Mouse (Mus musculus) c-Kit-positive CD71-positive TER-119-positive erythroid progenitor cells, embryonic 14.5 days (primary cell): ENCODE data around the gene Leap2.

Experiments used
- DNase-seq: peaks from one replicate; pipeline ENCODE4 v3.0.0-alpha.2; 2013; ENCODE audit warnings: low spot score

Leap2 gene

GRCm38 (mm10) chr11:53423036-53423435, at the start of gene Leap2:
Gene Leap2, minus strand, starts transcription at chr11:53423170.
- no peak for DNase-seq

GRCm38 (mm10) chr11:53472709-53473108, 49.7 kb upstream of the Leap2 start:
- DNase-seq = no peak

DNA sequence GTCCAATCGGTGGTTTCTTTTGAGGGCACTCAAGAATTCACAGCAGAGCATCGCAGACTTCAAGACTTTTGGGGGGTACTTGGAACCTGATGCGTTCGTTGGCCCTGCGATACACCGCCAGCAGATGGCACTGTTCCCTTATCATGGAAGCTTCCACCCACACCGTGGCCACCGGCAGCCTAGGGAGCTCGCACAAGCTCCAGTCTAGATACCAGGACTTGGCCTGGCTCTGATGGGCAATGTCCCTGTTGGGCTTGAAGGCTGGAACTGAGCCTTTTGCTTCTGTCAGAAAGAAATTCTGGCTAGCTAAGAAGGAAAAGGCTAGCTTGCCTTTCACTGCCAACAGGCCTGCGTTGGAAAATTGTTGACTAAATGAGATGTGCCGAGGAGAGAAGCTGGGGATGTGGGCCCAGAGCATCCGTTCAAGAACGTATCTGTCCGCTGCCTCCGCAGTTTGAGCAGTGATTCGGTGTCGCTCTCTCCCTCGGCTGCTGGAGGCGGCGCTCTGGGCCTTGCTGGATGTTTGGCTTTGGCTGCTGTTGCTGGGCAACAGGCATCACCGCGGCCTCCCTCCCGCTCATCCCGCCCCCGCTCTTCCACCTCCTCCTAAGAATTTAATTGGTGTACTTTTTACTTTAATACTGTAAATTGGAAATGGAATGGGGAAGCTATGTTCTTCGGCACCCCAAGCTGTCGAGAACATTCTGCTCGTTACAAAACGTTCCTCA, 47.2 kb upstream of the Leap2 start, which contains the start of gene Gm9837:
TSS of gene Gm9837 (minus strand) at position 512 of the 728 bp plus-strand sequence.
- DNase-seq = peak; percentile 87

DNA sequence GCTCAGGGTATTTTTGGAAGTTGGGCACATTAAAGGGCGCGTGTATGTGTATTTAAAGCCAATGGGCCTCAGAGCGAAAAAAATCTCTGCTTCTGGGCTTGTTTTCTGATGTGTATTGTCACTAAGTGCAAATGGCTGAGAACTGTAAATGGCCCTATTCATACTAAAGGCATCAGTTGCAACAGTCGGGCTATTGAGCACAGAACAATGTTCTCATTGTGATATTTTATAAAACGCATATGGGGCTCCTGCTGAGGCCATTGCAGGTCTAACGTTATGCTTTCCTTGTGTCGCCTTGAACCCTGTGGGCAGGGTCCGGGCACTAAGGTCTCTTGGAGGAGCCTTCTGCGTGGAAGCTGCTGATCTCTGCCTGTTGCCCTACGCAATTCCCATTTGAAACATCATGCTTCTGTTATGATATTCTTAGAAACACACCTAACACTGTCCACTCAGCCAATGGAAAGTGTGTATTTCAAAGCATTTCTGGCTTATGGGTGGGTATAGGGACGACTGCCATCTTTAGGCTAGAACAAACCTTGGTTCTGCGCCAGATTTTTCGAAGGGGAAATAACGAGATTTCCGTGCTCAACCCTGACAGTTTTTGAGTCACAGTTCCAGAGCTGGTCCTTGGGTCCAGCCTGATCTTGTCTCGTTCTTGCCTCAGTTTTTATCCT, 46.5 kb upstream of the Leap2 start:
- no peak for DNase-seq

DNA sequence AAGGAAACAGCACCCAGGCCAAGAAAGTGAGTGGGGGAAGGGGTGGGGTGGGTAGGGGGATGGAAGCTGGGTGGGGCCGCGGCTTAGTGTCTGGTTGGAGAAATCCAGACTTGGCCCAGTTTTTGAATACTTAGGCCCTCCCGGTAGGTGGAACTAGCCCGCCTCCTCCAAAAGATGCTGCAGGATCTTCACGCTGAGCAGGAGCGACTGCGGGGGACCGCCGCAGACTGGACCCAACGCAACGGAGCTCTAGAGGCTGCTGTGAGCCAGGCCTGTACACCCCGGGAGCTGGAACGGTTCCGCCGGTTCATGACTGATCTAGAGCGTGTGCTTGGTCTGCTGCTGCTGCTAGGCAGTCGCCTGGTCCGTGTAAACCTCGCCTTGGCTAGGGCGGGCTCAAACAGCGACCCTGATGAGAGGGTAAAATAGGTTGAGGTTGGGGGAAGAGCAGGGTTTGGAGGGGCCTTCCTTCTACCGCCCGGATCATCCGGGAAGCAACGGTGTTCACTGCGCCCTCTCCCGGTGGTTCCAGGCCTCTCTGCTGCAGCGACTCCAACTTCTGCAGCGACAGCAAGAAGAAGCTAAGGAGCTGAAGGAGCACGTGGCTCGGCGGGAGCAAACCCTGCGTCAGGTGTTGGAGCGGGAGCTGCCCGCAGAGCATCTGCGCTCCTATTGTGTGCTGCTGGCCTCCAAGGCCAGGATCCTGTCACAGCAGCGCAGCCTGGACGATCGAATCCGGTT, 43.4 kb upstream of the Leap2 start:
- DNase-seq = no peak

DNA sequence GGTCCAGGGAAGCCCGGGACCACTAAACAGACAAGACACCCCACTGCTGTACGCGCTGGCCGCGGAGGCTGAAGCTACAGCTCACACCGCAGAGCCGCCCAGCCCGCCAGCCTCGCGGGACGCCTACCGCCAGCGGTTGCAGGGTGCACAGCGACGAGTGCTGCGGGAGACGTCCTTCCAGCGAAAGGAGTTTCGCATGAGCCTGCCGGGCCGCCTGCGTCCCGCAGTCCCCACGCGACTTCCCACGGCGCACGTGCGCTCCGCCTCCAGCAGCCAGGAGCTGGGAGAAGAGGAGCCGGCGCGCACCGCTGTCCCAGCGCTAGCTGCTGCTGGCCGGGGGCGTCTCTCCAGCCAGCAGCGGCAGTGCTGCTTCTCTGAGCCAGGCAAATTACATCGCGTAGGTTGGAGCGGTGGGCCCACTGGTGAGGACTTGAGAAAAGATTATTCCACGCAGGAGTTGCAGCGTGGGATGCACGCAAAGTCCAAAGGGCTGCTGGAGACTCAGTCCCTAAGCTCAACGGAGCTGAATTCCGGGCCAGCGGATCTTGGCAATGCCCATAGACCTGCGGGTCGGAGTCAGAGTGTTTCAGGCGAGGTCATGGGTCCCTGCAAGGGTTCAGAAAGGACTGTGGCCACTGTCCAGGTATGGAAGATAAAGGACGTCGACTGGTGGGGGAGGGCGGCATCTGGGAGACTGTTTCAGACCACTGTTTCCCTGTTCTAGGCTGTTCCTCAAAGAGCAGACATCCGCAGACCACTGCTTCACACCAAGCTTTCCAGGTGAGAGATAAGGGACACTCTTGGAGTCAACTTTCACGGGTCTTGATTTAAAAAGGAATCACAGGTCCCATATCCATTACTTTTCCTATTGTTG, 40.8 kb upstream of the Leap2 start:
- DNase-seq = no peak

DNA sequence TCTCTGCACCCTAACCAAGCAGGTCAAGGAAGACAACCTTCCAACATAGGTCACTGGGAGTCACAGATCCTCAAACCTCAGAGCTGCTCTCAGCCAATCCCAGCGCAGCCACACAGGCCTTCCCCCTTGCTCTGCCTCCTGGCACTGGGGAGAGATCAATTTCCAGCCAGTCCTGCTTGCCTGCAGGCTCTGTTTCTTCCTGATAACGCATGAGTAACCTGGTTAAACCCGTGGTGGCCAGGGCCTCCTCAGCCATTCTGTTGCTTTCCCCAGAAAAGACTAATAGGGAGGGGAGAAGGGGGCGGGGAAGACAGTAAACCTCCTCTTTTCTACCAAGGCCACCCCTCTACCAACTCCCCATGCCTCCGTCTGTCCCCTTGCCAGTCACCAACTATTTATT, 38.8 kb upstream of the Leap2 start:
- DNase-seq = no peak

DNA sequence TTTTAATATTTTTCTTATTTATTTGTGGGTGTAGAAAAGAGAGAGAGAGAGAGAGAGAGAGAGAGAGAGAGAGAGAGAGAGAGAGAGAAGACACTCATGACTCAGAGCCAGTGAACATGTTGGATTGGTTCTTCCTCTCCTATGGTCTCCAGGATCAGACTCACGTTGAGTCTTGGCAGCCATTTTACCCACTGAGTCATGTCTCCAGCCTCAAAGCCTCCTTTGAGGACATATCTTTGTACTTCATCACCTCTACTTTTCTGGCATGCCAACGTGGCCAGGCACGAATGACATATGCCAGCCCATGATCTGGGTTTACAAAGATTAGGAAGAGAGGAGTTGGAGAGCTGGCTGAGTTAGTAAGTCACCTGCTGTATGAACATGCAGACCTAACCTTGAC, 37.2 kb upstream of the Leap2 start:
- no peak for DNase-seq

DNA sequence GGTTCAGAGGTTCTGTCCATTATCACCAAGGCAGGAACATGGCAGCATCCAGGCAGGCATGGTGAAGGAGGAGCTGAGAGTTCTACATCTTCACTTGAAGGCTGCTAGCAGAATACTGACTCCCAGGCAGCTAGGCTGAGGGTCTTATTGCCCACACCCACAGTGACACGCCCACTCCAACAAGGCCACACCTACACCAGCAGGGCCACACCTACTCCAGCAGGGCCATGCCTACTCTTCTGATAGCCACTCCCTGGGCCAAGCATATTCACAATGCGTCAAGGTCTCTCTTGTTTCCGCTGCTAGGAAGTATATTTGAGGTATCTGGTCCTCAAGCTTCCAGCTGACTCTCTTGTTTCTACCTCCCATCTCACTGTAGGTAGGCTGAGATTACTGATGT, 36.0 kb upstream of the Leap2 start:
- no peak for DNase-seq

DNA sequence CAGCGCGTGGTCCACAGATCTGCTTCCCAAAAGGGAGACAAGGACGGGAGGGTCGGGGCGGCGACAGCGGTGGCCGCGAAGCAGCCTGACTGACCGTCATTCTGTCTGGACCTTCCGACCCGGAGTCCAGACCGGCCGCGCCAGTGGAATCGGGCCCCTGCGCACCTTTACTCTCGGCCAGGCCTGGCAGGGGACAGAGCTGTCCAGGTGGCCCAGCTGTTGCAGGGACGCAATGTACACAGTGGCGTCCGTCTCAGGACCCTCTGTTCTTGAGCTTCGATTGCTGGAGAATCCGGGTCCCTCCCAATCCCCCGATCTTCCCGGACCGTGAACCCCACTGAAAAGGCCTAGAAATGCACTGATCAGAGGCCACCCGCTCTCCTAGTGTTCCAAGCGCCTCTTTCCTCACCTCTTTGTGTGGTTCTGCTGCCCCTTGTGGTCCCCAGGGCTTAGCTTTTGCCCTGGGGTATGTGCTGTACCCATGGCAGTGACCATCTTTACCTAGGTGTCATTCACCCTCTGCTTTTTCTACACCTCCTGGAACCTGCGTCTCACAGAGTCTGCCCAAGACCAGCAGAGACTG, 34.5 kb upstream of the Leap2 start:
- DNase-seq = no peak

DNA sequence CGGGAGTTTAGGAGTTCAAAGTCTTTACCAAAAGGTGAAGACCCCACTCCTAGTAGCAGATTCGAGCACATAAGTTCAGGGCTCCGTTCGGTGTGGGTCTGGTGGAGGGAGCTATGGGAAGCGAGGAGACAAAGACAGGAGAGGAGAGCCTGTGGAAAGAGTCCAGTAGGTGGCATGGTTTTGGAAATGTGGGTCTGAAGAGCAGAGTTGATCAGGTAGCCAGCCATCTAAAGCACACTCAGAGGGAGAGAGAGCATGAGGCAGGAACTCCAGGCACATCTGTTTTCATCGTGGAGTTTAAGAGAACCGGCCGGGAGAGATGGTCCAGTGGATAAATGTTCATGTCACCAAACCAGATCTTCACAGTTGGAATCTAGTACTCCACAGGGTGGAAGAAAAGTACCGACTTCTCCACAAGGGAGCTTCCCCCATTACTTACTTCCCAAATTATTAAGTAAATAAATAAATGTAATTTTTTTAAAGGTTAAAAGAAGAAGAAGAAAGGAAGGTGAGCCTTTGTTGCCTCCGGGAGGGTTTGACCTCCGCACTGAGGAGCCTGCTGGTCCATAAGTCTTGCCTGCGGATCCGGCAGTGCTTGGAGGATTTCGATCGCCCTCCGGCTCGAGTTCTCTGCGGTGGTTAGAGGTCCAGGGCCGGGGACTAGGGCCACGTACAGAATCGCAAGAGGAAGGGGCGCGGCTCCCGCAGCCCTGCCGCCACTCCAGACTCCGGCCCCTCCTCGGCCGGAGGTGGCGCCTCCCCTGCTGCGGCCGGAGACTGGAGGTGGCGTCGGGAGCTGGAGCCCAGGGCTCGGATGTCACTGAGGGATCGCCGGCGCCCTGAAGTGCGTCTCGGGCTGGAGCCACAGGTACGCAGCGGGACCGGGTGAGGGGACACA, 33.8 kb upstream of the Leap2 start, which contains the start of the genes Gm10447 and Shroom1:
TSS of gene Gm10447 (minus strand) at position 637 of the 898 bp plus-strand sequence.
TSS of gene Shroom1 (plus strand) at position 732 of the 898 bp plus-strand sequence.
- DNase-seq = no peak

- DNase-seq = no peak
Observed at GRCm38 (mm10) chr11:53453031-53453430, 30.1 kb upstream of the Leap2 start.

- DNase-seq = no peak
Observed at GRCm38 (mm10) chr11:53452396-53452795, 29.4 kb upstream of the Leap2 start.

- no peak for DNase-seq
Observed at GRCm38 (mm10) chr11:53451361-53451760, 28.4 kb upstream of the Leap2 start.

DNA sequence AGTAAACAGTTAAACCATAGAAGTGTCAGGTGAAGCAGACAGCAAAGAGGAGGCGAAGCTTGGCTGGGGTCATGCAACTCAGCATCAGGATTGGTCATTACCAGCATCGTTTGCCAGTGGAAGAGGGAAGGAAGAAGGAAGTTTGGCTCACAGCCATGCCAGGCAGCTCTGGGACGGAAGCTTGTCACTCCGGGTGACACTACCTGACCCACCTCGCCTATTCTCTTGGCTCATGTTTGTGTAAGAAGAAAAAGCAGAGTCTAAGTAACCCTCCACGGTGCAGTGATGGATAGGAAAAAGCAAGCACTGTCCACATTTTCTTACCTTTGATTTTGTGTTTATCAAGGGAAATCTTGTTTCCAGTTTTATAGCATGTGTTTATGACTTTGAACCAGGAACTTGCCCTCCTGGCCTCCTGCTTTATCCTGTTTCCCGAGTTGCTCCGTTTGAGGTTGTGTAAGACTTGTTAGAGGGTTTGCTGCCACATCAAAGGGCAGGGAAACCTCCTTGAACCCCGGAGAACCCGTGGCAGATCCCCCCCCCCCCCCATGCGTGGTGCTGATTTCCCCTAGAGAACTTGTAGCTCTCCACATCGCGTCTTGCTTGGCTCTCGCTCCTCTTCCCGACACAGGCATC, 27.2 kb upstream of the Leap2 start:
- DNase-seq = no peak

DNA sequence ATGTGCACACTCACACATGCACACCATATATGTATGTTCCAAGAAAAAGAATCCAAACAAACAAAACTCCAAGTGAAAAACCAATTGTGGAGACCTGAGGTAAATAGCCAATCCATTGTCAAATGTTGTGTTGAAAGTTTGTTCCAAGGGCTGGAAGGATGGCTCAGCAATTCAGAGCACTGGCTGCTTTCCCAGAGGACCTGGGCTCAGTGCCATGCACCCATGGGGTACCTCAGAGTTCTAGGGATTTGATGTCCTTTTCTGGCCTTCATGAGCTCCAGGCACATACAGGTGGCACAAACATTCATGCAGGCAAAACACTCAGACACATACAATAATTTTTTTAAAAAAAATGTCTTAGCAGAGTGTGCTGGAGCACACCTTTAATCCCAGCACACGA, 25.6 kb upstream of the Leap2 start:
- DNase-seq = no peak

DNA sequence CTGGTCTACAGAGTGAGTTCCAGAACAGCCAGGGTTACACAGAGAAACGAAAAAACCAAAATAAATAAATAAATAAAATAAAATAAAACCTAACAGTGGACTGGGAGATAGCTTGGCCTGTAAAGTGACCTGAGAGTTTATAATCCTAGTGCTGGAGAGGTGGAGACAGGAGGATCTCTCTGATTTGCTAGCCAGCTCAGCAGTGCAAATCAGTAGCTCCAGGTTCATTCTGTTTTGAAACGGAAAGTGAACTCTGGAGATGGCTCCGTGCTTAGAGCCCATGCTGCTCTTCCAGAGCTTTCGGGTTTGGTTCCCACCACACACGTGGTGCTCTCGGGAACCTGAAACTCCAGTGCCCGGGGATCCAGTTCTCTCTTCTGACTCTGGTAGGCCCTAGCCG, 25.0 kb upstream of the Leap2 start:
- no peak for DNase-seq

DNA sequence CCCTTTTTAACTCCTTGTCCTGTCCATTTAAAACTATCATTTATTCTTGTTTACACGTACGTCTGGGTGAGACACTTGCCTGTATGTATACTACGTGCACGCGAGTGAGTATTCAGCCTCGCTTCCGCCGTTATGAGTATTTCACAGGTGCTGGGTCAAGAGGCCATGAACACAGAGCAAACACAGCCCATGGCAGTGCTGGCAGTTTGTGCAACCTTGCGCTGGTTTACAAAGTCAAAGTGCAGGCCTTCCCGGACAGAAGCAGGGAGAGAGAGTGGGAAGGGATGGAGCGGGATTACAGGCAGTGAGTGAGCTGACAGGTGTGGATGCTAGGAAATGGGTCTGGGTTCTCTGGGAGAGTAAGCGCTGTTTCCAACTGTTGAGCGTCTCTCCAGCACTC, 23.2 kb upstream of the Leap2 start:
- DNase-seq = no peak

DNA sequence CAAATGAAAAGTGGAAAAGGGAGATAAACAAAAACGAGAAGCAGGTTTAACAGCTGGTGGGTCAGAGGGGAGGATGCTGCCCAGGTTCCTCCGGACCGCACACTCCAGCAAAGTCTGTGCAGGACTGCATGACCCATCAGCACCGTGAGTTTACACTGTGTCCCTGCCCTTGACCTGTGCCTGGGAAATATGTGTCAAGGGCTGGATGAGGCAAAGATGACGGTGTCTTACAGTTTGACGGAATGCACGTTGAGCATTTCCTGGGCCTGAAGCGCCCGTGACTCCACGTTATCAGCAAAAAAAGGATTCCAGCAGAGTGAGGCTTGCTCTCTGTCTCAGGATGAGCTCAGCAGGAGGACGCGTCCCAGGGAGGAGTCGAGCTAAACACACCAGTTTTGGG, 22.6 kb upstream of the Leap2 start:
- no peak for DNase-seq

GRCm38 (mm10) chr11:53443861-53444260, 20.9 kb upstream of the Leap2 start:
- DNase-seq = no peak
